In genomic region chr6:146906000-146906786, GRCm38 (mm10) we compare ENCODE assay signal across 1 mouse cellular context.
TF ChIP-seq lines count a peak whose summit lies in the region.

No protein-coding gene starts in this region.

TF ChIP-seq in C2C12, 6 proteins besides CTCF, POLR2A, EP300 and RAD21:
- TF ChIP-seq CEBPB (IDR thresholded peaks at IDR 0.05; ENCODE audit: low read depth) (no peak), MYOD1 (IDR thresholded peaks at IDR 0.05; ENCODE audit: control insufficient read depth, insufficient read length, low read depth) (peak; percentile 64)
